Mouse (Mus musculus): Measurements from ENCODE around the gene Inpp5a.

Gene Inpp5a

GRCm38 (mm10) chr7:139529208-139529607 lies 140.3 kb downstream of the Inpp5a start:
- intact Hi-C loops (cut with DNase I): no loop called here

GRCm38 (mm10) chr7:139530591-139531427 lies 141.9 kb downstream of the Inpp5a start:
- intact Hi-C loops (cut with DNase I): no loop called here

GRCm38 (mm10) chr7:139531428-139531801 lies 142.5 kb downstream of the Inpp5a start:
- intact Hi-C loops (cut with DNase I): no loop called here

- intact Hi-C loops (cut with DNase I): no loop called here
Measured at GRCm38 (mm10) chr7:139536331-139536730, 147.4 kb downstream of the Inpp5a start.

- intact Hi-C loops (cut with DNase I): no loop called here
Measured at GRCm38 (mm10) chr7:139536831-139537230, 147.9 kb downstream of the Inpp5a start.

- intact Hi-C loops (cut with DNase I): no loop called here
Measured at GRCm38 (mm10) chr7:139537831-139538230, 148.9 kb downstream of the Inpp5a start.

- intact Hi-C loops (cut with DNase I): no loop called here
Measured at GRCm38 (mm10) chr7:139538541-139538940, 149.6 kb downstream of the Inpp5a start.

- intact Hi-C loops (cut with DNase I): no loop called here
Measured at GRCm38 (mm10) chr7:139540601-139541000, 151.7 kb downstream of the Inpp5a start.

- intact Hi-C loops (cut with DNase I): no loop called here
Measured at GRCm38 (mm10) chr7:139541422-139541821, 152.5 kb downstream of the Inpp5a start.

- intact Hi-C loops (cut with DNase I): loop anchor here (5.0 kb wide), 1 partner anchor 43 kb away; no protein-coding TSS in a partner anchor
Measured at GRCm38 (mm10) chr7:139544706-139545625, 156.1 kb downstream of the Inpp5a start.

- intact Hi-C loops (cut with DNase I): loop anchor here (5.0 kb wide), 1 partner anchor 45 kb away; no protein-coding TSS in a partner anchor
Measured at GRCm38 (mm10) chr7:139547325-139547724, 158.4 kb downstream of the Inpp5a start.

GRCm38 (mm10) chr7:139550086-139550783 lies 161.3 kb downstream of the Inpp5a start:
- intact Hi-C loops (cut with DNase I): no loop called here

GRCm38 (mm10) chr7:139551519-139551918 lies 162.6 kb downstream of the Inpp5a start:
- intact Hi-C loops (cut with DNase I): no loop called here

- intact Hi-C loops (cut with DNase I): no loop called here
Measured at GRCm38 (mm10) chr7:139556331-139556730, 167.4 kb downstream of the Inpp5a start.

GRCm38 (mm10) chr7:139556746-139557526 lies 168.0 kb downstream of the Inpp5a start:
- intact Hi-C loops (cut with DNase I): no loop called here

GRCm38 (mm10) chr7:139559659-139560058 lies 170.8 kb downstream of the Inpp5a start:
- intact Hi-C loops (cut with DNase I): no loop called here

GRCm38 (mm10) chr7:139563425-139563824 lies 174.5 kb downstream of the Inpp5a start:
- intact Hi-C loops (cut with DNase I): no loop called here

- intact Hi-C loops (cut with DNase I): no loop called here
Measured at GRCm38 (mm10) chr7:139564161-139564560, 175.3 kb downstream of the Inpp5a start.

GRCm38 (mm10) chr7:139565998-139566397 lies 177.1 kb downstream of the Inpp5a start:
- intact Hi-C loops (cut with DNase I): no loop called here

- intact Hi-C loops (cut with DNase I): no loop called here
Measured at GRCm38 (mm10) chr7:139566533-139566932, 177.6 kb downstream of the Inpp5a start.

GRCm38 (mm10) chr7:139570788-139571187 lies 181.9 kb downstream of the Inpp5a start:
- intact Hi-C loops (cut with DNase I): no loop called here
